Mouse (Mus musculus) liver, adult 2 months (tissue): ENCODE measurements around the gene Pus7. TPM values are rescaled to one million over a fixed set of nuclear protein-coding genes. Genes with fewer than 3 reads are reported as not detected.

Source experiments
- DNase-seq: peaks from one replicate; pipeline ENCODE4 v3.0.0-alpha.2; 2011; ENCODE audit warnings: low read depth, low spot score; ENCODE audit errors: extremely low read depth
- H3K27ac ChIP-seq: fragments of 200-500 bp; replicated peaks from 2 replicates; pipeline ENCODE4 v1.5.1; 2012; ENCODE audit warnings: low read depth, mild to moderate bottlenecking, control low read depth, inconsistent platforms, low read length; ENCODE audit not compliant: insufficient read depth
- H3K27me3 ChIP-seq: fragments of 200-500 bp; 2 replicates; pipeline ENCODE4 v1.6.1; 2012; ENCODE audit warnings: mild to moderate bottlenecking, moderate library complexity, low read length, inconsistent platforms; ENCODE audit not compliant: control insufficient read depth, insufficient read depth
- H3K36me3 ChIP-seq: fragments of 200-500 bp; 2 replicates; pipeline ENCODE4 v1.6.1; 2012; ENCODE audit warnings: low read length, inconsistent platforms; ENCODE audit not compliant: control insufficient read depth, insufficient read depth
- H3K4me1 ChIP-seq: fragments of 200-500 bp; 2 replicates; pipeline ENCODE4 v1.6.1; 2011; ENCODE audit warnings: low read length; ENCODE audit not compliant: control insufficient read depth, insufficient read depth
- H3K4me3 ChIP-seq: fragments of 200-500 bp; 2 replicates; pipeline ENCODE4 v1.5.1; 2011; ENCODE audit warnings: low read depth, mild to moderate bottlenecking, control low read depth, low read length, moderate library complexity; ENCODE audit not compliant: insufficient read depth
- H3K79me2 ChIP-seq: fragments of 200-500 bp; 2 replicates; pipeline ENCODE4 v1.6.1; 2012; ENCODE audit warnings: inconsistent platforms, mild to moderate bottlenecking, low read length, moderate library complexity; ENCODE audit not compliant: control insufficient read depth, insufficient read depth
- H3K9ac ChIP-seq: fragments of 200-500 bp; 2 replicates; pipeline ENCODE4 v1.6.1; 2012; ENCODE audit warnings: low read depth, mild to moderate bottlenecking, control low read depth, inconsistent platforms, low read length
- CTCF ChIP-seq: fragments of 200-500 bp; IDR thresholded peaks from 2 replicates; pipeline ENCODE4 v1.5.1; 2011; ENCODE audit warnings: low read depth, low read length, control low read depth
- POLR2A ChIP-seq: fragments of 200-500 bp; IDR thresholded peaks from 2 replicates; pipeline ENCODE4 v1.6.1; 2011; ENCODE audit warnings: low read length, control low read depth; ENCODE audit not compliant: insufficient read depth; ENCODE audit errors: extremely low read depth
- WGBS: fragments of 180-500 bp; shearing (Covaris S2); methylation state at CpG from one replicate; pipeline ENCODE4 v1.1.7; 2018; 5-methylcytosine and 5-hydroxymethylcytosine counted together
- polyA plus RNA-seq: library from polyadenylated mRNA; depleted of rRNA; stranded (reverse); fragments of >200 nt; gene quantifications from 2 replicates; pipeline ENCODE4 v1.2.3, GENCODE M21; 2012
- total RNA-seq: library from RNA; depleted of rRNA; stranded (reverse); fragments of >200 nt; gene quantifications from 2 replicates; pipeline ENCODE4 v1.2.3, GENCODE M21; 2014

Gene Pus7
- total and polyA plus RNA-seq, 2 experiments = 2.6 to 6.0 TPM

- TF ChIP-seq POLR2A (no peak), CTCF (no peak)
- DNase-seq = no peak
- no peak overlapping the region for H3K27ac ChIP-seq
- H3K79me2 ChIP-seq = no peaks in the 10 kb centered on the region
- WGBS = 78% methylated on average over 8 of the region's 8 CpGs
- no peaks in the 10 kb centered on the region for H3K4me1 ChIP-seq
- peaks cover 7% of the 10 kb centered on the region for H3K36me3 ChIP-seq
- H3K27me3 ChIP-seq = no peaks in the 10 kb centered on the region
- no peak overlapping the region for H3K4me3 ChIP-seq
- no peak overlapping the region for H3K9ac ChIP-seq
Measured at GRCm38 (mm10) chr5:23771105-23771504, 12.4 kb downstream of the Pus7 start.

- WGBS = 95% methylated on average over 5 of the region's 5 CpGs
- Histone ChIP-seq H3K27me3 (no peaks in the 10 kb centered on the region), H3K9ac (no peak overlapping the region), H3K4me1 (no peaks in the 10 kb centered on the region), H3K79me2 (no peaks in the 10 kb centered on the region), H3K36me3 (peaks cover 10% of the 10 kb centered on the region; the same call in 1 of the 2 replicates), H3K4me3 (no peak overlapping the region), H3K27ac (no peak overlapping the region)
- DNase-seq = no peak
- TF ChIP-seq CTCF (no peak), POLR2A (no peak)
Measured at GRCm38 (mm10) chr5:23764557-23764956, 19.0 kb downstream of the Pus7 start.

GRCm38 (mm10) chr5:23762531-23762930, 21.0 kb downstream of the Pus7 start:
- DNase-seq = no peak
- Histone ChIP-seq H3K9ac (no peak overlapping the region), H3K79me2 (no peaks in the 10 kb centered on the region), H3K36me3 (peaks cover 12% of the 10 kb centered on the region; the same call in 1 of the 2 replicates), H3K27me3 (no peaks in the 10 kb centered on the region), H3K4me1 (no peaks in the 10 kb centered on the region), H3K27ac (no peak overlapping the region), H3K4me3 (no peak overlapping the region)
- 92% methylated on average over 6 of the region's 6 CpGs for WGBS
- TF ChIP-seq CTCF (no peak), POLR2A (no peak)

GRCm38 (mm10) chr5:23758633-23759032, 24.9 kb downstream of the Pus7 start:
- H3K79me2 ChIP-seq = no peaks in the 10 kb centered on the region
- H3K9ac ChIP-seq = no peak overlapping the region
- DNase-seq = no peak
- TF ChIP-seq POLR2A (no peak), CTCF (peak; percentile 61)
- no peaks in the 10 kb centered on the region for H3K4me1 ChIP-seq
- peaks cover 12% of the 10 kb centered on the region; the same call in 1 of the 2 replicates for H3K36me3 ChIP-seq
- H3K27me3 ChIP-seq = no peaks in the 10 kb centered on the region
- WGBS = 67% methylated on average over 2 of the region's 2 CpGs
- no peak overlapping the region for H3K27ac ChIP-seq
- no peak overlapping the region for H3K4me3 ChIP-seq

GRCm38 (mm10) chr5:23756368-23756767, 27.1 kb downstream of the Pus7 start:
- no peak for DNase-seq
- H3K4me3 ChIP-seq = no peak overlapping the region
- whole genome bisulfite sequencing = 96% methylated on average over 4 of the region's 4 CpGs
- H3K36me3 ChIP-seq = peaks cover 11% of the 10 kb centered on the region; the same call in 1 of the 2 replicates
- H3K27ac ChIP-seq = no peak overlapping the region
- no peaks in the 10 kb centered on the region for H3K27me3 ChIP-seq
- no peaks in the 10 kb centered on the region for H3K4me1 ChIP-seq
- TF ChIP-seq POLR2A (no peak), CTCF (no peak)
- H3K9ac ChIP-seq = no peak overlapping the region
- no peaks in the 10 kb centered on the region for H3K79me2 ChIP-seq

GRCm38 (mm10) chr5:23755591-23755990, 27.9 kb downstream of the Pus7 start:
- no peak for TF ChIP-seq POLR2A
- TF ChIP-seq CTCF = no peak
- no peak overlapping the region for H3K9ac ChIP-seq
- H3K4me3 ChIP-seq = no peak overlapping the region
- no peaks in the 10 kb centered on the region for H3K27me3 ChIP-seq
- no peaks in the 10 kb centered on the region for H3K4me1 ChIP-seq
- no peaks in the 10 kb centered on the region for H3K79me2 ChIP-seq
- DNase-seq = no peak
- WGBS = over 99% methylated on average over 9 of the region's 9 CpGs
- H3K36me3 ChIP-seq = peaks cover 13% of the 10 kb centered on the region
- no peak overlapping the region for H3K27ac ChIP-seq
